Mouse (Mus musculus): Measurements from ENCODE around the gene Cacng7. TPM values are rescaled to one million over a fixed set of nuclear protein-coding genes. Genes with fewer than 3 reads are reported as not detected.

The Cacng7 gene
- polyA plus RNA-seq, 1 experiment from 2014 or later: 0.13 TPM

- no peaks in the 10 kb centered on the region for H3K36me3 ChIP-seq (replicated peaks; ENCODE audit: insufficient read depth, low read length)
- H3K9me3 ChIP-seq (ENCODE audit: low read length): no peaks in the 10 kb centered on the region
- no peak for ATAC-seq
- H3K27ac ChIP-seq (ENCODE audit: low read depth): no peak overlapping the region
- H3K4me2 ChIP-seq (ENCODE audit: low read depth, low read length): peak overlapping the region; percentile 38; the same call in 1 of the 2 replicates
- peak; percentile 18 for DNase-seq
- no peak overlapping the region for H3K4me3 ChIP-seq (ENCODE audit: low read depth, low read length)
- H3K27me3 ChIP-seq (ENCODE audit: insufficient read depth, low read length): peaks cover 67% of the 10 kb centered on the region
- TF ChIP-seq CTCF (IDR thresholded peaks at IDR 0.05; ENCODE audit: low read depth): peak; percentile 21
- TF ChIP-seq EP300 (IDR thresholded peaks at IDR 0.05; ENCODE audit: low read depth): no peak
- H3K9ac ChIP-seq (replicated peaks): no peak overlapping the region
- 3% methylated on average over 20 of the region's 20 CpGs for WGBS (ENCODE audit: insufficient replicate concordance)
- no peaks in the 10 kb centered on the region; the same call in 1 of the 2 replicates for H3K4me1 ChIP-seq (ENCODE audit: insufficient read depth)
Observed at GRCm38 (mm10) chr7:3412036-3412435, 79.3 kb downstream of the Cacng7 start.

- Histone ChIP-seq H3K27me3 (ENCODE audit: insufficient read depth, low read length) (peaks cover 76% of the 10 kb centered on the region), H3K4me1 (ENCODE audit: insufficient read depth) (no peaks in the 10 kb centered on the region; the same call in 1 of the 2 replicates), H3K4me2 (ENCODE audit: low read depth, low read length) (peak overlapping the region; percentile 79), H3K4me3 (ENCODE audit: low read depth, low read length) (peak overlapping the region; percentile 38), H3K9me3 (ENCODE audit: low read length) (no peaks in the 10 kb centered on the region), H3K9ac (replicated peaks) (no peak overlapping the region), H3K36me3 (replicated peaks; ENCODE audit: insufficient read depth, low read length) (no peaks in the 10 kb centered on the region), H3K27ac (ENCODE audit: low read depth) (no peak overlapping the region)
- no peak for TF ChIP-seq EP300 (IDR thresholded peaks at IDR 0.05; ENCODE audit: low read depth)
- TF ChIP-seq CTCF (IDR thresholded peaks at IDR 0.05; ENCODE audit: low read depth): no peak
- 0 out of 2 replicates have a peak, but pooled peaks have one; percentile 12 for ATAC-seq
- DNase-seq: peak; percentile 43
- WGBS (ENCODE audit: insufficient replicate concordance): 4% methylated on average over 37 of the region's 47 CpGs
Observed at GRCm38 (mm10) chr7:3414888-3415287, 82.1 kb downstream of the Cacng7 start.

DNA sequence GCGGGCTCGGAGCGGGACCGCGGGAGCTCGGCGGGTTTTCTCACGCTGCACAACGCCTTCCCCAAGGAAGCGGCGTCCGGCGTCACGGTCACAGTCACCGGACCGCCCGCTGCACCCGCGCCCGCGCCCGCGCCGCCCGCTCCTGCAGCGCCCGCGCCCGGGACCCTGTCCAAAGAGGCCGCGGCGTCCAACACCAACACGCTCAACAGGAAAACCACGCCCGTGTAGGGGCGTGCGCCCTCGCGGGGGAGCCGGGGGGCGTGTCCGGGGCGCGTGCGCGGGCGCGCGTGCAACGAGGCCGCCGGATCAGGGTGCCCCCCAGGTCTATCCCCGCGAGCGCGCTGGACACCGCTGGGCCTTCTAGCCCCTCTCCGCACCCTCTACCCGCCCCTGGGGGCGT, 82.6 kb downstream of the Cacng7 start:
- 1% methylated on average over 34 of the region's 60 CpGs for WGBS (ENCODE audit: insufficient replicate concordance)
- no peak for TF ChIP-seq CTCF (IDR thresholded peaks at IDR 0.05; ENCODE audit: low read depth)
- TF ChIP-seq EP300 (IDR thresholded peaks at IDR 0.05; ENCODE audit: low read depth): no peak

More for the DNA sequence above, 82.6 kb downstream of the Cacng7 start:
- Histone ChIP-seq H3K36me3 (replicated peaks; ENCODE audit: insufficient read depth, low read length) (no peaks in the 10 kb centered on the region), H3K27me3 (ENCODE audit: insufficient read depth, low read length) (peaks cover 76% of the 10 kb centered on the region), H3K4me2 (ENCODE audit: low read depth, low read length) (peak overlapping the region; percentile 79), H3K4me3 (ENCODE audit: low read depth, low read length) (peak overlapping the region; percentile 38), H3K9me3 (ENCODE audit: low read length) (no peaks in the 10 kb centered on the region), H3K9ac (replicated peaks) (no peak overlapping the region), H3K27ac (ENCODE audit: low read depth) (no peak overlapping the region), H3K4me1 (ENCODE audit: insufficient read depth) (no peaks in the 10 kb centered on the region; the same call in 1 of the 2 replicates)
- ATAC-seq: 0 out of 2 replicates have a peak, but pooled peaks have one; percentile 15
- peak; percentile 27 for DNase-seq

Small RNAs within 50 kb of the gene (microRNA-seq; reads per million reads assigned to microRNA genes)
- gene Gm23450: not detected

Other genes with a start within 250 kb of the Cacng7 start
- not detected in 2 replicates for gene AU018091, start 163.8 kb upstream of the Cacng7 start, polyA plus RNA-seq (2015; fragmentation: Nextera tagmentation; extraction: Ambion mirVana)
- gene Nlrp12, start 83.2 kb upstream of the Cacng7 start, polyA plus RNA-seq (2015; fragmentation: Nextera tagmentation; extraction: Ambion mirVana): 4.2 and 5.1 TPM in 2 replicates
- gene Myadm, start 43.9 kb upstream of the Cacng7 start, polyA plus RNA-seq (2015; fragmentation: Nextera tagmentation; extraction: Ambion mirVana): 38.6 and 40.7 TPM in 2 replicates
- gene Prkcg, start 43.8 kb upstream of the Cacng7 start, polyA plus RNA-seq (2015; fragmentation: Nextera tagmentation; extraction: Ambion mirVana): 0.04 and 0.09 TPM in 2 replicates
- gene Cacng8, start 57.7 kb downstream of the Cacng7 start, polyA plus RNA-seq (2015; fragmentation: Nextera tagmentation; extraction: Ambion mirVana): not detected in 2 replicates
- 0.30 TPM in 1 of 2 replicates, not detected in the other for gene Cacng6, start 91.2 kb downstream of the Cacng7 start, polyA plus RNA-seq (2015; fragmentation: Nextera tagmentation; extraction: Ambion mirVana)
- gene Tarm1, start 169.7 kb downstream of the Cacng7 start, polyA plus RNA-seq (2015; fragmentation: Nextera tagmentation; extraction: Ambion mirVana): 0.24 and 0.41 TPM in 2 replicates

All from liver, postnatal 0 days (tissue).